Mouse (Mus musculus) ovary, adult 10 weeks (tissue): ENCODE data around the gene Ndst4. TPM values are rescaled to one million over a fixed set of nuclear protein-coding genes. Genes with fewer than 3 reads are reported as not detected.

ENCODE experiments used
- polyA plus RNA-seq: library from polyadenylated mRNA; stranded (reverse); fragments of 350-450 nt; fragmentation: Illumina TruSeq; extraction: RNeasy Lipid Tissue Mini Kit (QIAGEN cat#74804); gene quantifications from one replicate; pipeline ENCODE4 v1.2.3, GENCODE M21; 2014

Gene Ndst4
- polyA plus RNA-seq: 2.9 TPM

DNA sequence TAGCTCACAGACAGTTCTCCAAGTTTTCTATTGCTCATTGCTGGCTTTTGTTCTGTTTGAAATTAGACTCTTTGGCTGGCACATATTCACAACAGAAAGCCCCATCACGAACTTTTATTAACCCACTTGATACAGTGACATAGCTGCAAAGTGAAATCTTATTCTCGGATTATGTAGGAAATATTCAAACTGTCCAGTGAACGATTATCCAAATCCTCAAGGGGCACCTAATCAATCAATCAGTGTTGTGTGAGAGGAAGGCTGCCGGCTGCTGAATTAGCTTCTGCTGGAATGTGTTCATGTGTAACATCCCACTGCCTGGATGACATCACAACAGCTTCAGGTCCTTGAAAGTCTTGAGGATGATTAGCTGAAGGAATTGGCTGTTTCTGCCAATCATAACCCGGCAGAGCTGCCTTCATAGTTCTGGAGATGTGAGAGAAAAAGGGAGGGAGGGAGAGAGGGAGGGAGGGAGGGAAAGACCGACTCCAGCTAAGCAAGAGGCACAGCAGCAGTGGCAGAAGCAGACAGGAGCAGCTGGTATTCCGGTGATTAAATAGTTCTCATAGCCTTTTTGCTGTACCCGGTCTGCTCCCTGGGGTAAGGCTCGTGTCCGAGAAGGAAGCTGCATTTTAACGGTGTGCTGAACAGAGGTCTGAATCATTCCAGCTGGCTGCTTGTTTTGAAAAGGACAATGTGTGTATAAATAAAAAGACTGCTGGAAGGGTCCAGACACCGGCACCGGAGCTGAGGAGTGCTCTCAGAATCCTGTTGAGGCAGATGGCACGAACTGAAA, at the start of gene Ndst4:
Gene Ndst4 (plus strand): TSS at position 476 of the 796 bp plus-strand sequence.

